Mouse (Mus musculus): ENCODE data around the gene Arhgdia.
"Not testable (repeated sequence)": the region's sequence is repeated elsewhere in the genome, so short reads cannot be mapped to it uniquely, and the experiment has no call there.

Gene Arhgdia

DNA sequence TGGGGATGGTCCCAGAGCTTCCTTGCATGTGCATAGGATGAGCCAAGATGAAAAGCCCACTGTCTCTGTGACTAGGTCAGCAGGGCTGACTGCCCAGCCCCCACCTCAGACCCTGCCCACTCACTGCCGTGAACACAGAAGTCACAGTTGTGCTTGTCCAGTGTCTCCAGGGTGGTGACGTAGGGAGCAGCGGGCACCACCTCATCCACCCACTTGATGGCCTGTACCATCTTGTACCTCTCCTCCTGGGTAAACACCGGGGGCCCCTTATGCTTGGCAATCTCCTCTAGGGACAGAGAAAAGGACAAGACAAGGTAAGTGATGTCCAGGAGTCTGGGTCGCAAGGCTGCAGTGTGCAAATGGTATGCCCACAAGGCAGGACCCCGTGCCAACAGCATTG, 33.7 kb upstream of the Arhgdia start:
- in situ Hi-C loops (cut with MboI, MseI) = no loop called here

DNA sequence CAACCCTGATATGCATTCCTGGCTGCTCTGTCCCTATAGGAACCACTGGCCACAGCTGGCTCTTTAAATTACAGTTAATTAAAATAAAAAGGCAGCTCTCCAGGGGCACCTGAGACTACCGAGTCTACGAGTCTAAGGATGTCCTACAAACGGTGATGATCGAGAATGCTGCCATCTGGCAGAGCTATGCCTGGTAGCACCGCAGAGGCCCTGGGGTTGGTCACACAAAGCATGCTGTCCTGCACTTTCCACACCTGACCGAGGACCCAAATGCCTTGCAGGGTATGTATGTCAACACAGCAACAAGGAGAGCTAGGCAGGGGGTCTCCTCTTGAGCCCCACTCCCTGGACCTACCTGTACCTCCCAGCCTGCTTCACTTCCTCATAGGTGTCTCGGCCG, 32.6 kb upstream of the Arhgdia start:
- in situ Hi-C loops (cut with MboI, MseI) = no loop called here

DNA sequence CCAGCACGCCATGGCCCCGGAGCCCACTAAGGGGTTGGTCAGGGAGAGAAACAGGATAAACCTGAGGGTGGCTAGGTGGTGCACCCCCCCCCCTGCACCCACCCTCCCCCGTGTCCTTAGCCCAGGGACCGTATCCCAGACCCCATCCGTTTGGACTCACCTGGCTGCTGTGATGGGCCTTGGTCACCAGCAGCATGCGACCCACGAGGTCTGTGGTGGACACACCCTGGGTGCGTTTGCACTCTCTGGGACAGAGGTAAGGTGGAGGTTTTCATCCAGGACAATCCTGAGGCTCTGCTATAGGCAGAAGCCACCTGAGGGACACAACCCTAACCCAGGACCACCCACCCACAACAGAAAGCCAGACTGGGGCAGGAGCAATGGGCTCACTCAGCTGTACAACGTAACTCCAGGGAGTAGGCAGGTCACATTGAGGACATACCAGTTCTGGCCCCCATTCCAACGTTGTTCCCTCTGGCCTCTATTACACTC, 32.1 kb upstream of the Arhgdia start:
- in situ Hi-C loops (cut with MboI, MseI) = no loop called here

DNA sequence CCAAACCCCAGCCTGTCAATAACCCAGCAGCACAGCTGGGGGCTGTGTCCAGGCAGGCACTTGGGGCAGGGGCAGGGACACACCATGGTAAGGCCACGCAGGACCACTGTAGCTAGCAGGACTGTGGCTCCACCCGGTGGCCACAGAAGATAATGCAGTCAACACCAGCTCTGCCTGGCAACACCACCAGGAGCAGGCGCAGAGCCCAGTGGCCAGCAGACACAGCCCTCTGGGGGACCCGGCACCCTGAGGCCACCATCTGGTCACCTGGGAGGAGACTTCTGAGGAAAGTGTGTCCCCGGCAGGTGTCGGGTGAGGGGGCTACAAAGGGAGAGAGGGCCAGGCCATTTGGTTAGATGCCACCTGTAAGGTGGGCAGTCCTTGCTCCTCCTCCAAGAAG, 31.3 kb upstream of the Arhgdia start:
- in situ Hi-C loops (cut with MboI, MseI) = no loop called here

DNA sequence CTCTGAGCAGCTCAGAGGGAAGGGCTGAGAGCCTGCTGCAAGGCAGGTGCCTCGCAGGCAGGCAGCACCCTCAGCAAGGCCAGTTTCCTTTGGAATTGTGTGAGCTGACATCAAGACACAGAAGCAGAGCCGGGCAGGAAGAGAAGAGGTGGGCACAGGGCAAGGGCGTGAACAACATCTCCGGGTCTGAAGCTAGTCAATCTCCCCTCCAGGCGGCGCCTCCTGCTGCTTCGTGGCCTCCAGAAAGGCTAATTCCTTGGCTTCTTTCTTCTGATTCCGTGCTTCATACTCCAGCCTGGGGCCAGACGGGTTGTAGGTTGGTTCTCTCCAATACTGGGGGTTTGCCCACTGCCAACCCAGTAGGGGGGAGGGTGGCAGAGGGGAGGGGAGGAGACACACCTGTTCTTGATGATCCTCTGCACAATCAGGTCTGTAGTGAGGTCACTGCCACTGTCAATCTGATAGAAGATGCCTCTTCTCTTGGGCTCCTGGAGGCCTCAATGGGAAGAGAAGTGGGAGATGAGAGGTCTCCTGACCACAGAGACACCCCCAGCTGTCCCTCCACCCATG, 29.1 kb upstream of the Arhgdia start:
- in situ Hi-C loops (cut with MboI, MseI) = no loop called here

DNA sequence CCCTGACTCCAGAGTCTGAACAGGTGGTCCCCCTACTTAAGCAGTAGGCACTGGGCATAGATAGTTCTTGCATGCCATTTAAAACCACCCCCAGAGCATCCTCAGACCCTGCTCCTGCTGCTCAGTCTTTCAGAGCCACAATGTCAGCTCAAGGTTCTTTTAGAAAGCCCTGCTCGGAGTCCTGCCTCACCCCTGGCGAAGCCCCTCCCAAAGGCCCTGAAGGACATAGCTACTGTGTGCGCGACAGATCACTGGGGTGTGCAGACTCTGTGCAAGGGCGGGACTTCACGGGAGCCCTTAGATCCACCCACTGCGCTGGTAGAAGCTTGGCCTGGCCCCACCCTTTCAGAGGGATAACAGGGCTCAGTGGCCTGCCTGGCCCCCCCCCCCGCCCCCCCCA, 27.8 kb upstream of the Arhgdia start:
- in situ Hi-C loops (cut with MboI, MseI) = no loop called here

DNA sequence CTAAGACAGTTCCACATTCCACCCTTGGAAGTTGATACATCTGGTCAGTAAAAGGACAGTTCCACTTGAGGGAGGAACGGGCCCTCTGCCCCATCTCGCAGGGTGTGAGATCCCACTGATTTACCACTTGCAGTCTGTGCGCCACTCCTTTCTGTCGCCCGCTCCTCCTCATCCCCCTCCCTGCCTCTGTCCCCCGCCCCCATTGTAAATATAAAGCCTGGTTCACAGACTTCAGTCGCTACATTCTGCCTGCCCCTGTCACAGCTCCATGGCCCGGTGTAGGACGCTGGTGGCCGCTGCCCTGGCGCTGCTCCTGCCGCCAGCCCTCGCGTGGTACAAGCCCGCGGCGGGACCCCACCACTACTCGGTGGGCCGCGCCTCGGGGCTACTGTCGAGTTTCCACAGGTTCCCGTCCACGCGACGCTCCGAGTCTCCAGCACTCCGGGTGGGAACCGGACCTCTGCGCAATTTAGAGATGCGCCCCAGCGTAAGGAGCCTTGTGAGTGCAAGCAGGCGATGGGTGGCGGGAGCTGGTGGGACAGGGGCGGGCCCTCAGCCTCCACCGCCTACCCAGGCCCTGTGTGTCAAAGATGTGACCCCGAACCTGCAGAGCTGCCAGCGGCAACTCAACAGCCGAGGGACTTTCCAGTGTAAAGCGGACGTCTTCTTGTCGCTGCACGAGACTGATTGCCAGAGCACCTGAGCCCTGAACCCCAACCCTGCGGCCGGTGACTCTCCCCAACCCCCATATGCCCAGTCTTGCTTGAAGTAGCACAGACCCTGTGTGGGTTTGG, 27.0 kb upstream of the Arhgdia start, which contains the start of gene Npb:
Gene Npb, plus strand, starts transcription at position 237 of the 794 bp plus-strand sequence.
- in situ Hi-C loops (cut with MboI, MseI) = no loop called here

DNA sequence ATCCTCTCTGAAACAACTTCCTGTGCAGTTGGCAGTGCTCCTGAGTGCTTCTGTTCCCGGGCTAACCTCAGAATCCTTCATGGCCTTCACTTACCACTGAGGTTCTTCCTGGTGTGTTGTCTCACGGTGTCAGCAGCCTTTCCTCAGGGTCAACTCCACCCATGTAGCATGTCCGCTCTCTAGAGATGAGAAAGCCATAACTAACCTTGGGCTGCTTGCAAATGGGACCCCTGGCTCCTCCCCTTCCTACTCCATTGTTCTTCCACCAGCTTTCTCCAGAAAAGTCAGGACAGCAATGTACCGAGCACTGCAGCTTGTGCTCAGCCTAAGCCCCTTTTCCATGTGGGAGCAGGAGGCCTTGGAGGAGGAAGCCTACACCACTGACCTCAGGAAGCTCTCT, 25.3 kb upstream of the Arhgdia start:
- in situ Hi-C loops (cut with MboI, MseI) = no loop called here

DNA sequence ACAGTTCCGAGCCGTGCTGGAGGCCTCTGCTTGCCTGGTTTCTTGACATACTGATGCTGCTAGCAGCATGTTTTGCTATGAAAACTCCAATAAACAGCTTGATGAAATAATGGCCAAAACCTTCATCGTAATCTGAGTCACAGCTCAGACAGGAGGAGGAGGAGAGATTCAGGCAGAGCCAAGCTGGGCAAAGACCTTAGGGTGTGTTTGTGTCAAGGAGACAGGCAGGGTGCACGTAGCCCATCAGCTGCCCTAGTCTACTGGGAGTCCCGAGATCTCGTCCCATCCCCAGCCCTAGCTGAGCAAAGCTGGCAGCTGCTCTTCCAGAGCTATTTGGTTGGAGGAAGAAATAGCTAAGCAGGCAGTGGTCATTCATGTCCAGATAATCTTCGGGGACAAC, 24.2 kb upstream of the Arhgdia start:
- in situ Hi-C loops (cut with MboI, MseI) = no loop called here

DNA sequence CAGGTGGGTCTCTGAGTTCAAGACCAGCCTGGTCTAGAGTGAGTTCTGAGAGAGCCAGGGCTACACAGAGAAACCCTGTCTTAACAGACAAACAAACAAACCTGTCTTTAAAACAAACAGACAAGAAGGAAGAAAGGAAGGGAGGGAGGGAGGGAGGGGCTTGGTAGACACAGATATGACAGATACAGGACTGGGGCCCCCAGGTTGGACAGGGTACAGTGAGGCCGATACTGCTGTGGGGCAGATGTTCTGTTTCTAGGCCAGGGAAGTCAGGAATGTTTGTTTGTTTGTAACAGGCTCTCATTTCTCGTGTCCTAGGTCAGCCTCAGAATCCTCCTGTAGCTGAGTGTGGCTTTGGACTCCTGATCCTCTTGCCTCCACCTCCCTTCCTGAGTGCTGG, 22.1 kb upstream of the Arhgdia start:
- in situ Hi-C loops (cut with MboI, MseI) = no loop called here

DNA sequence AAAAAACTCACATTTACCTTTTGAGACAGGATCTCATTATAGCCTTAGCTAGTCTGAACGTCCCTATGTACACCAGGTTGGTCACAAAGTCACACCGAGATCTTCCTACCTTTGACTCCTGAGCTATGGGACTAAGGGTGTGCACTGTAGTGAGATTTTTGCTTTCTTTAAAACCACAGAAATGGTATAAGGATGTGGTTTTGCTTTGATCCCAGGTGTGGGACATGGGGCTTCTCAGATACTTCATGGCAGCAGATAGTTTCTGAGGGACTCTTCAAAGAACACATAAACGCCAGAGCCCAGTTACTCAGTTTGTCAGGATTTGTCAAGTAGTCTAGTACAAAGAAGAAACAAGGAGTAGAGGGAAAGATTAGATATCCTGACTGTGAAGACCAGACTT, 19.3 kb upstream of the Arhgdia start:
- in situ Hi-C loops (cut with MboI, MseI) = no loop called here

DNA sequence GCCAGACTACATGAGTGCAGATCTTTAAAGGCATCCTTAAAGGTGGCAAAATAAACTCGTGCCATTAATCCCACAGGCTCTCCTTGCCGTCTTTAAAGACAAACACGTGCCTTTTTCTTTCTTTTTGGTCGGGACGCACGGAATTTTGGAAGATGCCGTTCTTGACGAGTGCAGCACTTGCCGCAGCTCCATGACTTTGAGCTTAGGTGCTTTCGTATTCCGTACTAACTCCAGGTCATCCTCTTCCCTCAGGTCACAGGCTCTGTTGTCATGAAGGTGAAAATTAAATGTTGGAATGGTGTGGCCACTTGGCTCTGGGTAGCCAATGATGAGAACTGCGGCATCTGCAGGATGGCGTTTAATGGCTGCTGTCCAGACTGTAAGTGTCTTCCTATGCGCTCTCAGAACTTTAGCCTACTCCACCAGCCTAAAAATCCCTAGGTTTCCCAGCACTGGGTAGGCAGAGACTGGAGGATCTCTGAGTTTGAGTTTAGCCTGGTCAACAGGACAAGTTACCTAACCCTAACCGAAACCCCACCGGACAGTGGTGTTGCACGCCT, 17.6 kb upstream of the Arhgdia start:
- in situ Hi-C loops (cut with MboI, MseI) = loop anchor here (10.0 kb wide), 1 partner anchor 196 kb away; the partner anchor contains the start of gene Dus1l

DNA sequence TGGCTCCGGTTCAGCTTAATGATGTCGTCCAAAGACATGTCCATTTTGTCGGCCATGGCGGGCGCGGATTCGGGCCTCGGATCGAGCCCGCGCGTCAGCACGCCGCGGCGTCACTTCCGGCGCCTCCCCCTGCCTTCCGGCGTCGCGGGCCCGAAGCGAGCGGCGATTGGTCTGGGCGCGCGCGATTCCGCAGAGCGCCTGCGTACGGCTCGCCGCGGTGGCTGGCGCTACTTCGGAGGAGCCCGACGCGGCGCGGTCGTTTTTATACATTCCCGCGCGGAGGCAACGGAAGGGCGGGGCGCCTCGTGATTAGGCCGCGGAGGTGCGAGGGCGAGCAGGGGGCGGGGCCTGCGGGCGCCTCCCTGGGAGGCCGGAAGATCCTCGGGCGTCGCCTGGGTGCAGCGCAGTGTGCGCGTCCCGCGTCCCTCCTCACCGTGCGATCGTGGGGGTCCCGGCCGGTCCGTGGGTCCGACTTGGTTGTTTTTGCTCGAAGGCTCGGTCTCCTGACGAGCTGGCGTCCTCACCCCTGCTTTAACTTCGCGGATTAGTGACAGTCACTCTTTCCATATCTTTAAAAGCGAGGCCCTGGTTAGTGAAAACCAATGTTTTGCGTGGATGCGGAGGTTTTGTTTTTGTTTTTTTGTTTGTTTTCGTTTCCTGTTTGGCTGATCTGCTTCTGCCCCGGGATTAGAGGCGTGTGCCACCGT, 17.0 kb upstream of the Arhgdia start, which contains the start of the genes Alyref and Anapc11:
Gene Alyref, minus strand, starts transcription at position 83 of the 707 bp plus-strand sequence.
Gene Anapc11, plus strand, starts transcription at position 139 of the 707 bp plus-strand sequence.
- in situ Hi-C loops (cut with MboI, MseI) = loop anchor here (10.0 kb wide), 1 partner anchor 196 kb away; the partner anchor contains the start of gene Dus1l

DNA sequence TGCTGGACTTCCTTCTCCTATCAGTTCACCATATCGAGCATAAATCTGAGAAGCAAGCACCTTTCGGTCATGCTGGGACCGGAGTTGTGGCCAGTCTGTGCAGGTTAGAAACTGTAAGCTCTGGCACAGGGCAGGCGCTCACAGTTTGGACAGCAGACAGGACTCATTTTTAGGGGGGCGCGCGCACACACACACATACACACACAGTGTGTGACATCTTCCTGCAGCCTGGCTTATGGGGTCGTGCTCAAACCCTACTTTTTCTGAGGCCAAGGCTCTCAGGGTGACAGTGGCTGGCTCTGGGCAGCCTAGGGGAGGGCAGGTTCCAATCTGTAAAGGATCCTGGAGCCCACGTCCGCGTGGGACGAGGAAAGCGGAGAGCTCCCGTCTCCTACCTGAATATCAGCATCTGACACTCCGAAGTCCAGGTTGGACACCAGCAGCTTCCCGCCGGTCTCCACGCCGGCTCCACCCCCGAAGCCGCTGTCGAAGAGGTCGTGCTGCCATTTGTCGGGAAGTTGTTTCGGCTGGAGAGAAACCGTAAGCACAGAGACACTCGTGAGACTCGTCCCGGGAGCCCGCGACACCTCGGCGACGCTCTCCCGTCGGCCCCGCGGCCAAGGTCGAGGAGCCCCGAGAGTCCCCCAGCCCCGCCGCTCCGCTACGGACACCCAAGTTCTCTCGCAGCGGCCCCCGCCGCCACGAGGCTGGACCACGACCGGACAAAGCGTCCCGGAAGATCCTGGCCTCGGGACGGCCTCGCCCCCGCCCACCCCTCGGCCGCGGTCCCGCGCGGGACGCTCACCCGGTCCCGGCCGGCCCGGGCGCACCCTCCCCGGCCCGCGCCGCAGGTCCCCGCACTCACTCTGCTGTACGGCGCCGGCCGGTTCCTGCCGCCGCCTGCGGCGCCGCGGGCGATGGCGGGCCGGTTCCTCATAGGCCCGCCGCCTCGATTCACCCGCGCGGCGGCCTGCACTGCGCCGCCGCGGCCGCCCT, 16.1 kb upstream of the Arhgdia start:
- in situ Hi-C loops (cut with MboI, MseI) = loop anchor here (10.0 kb wide), 1 partner anchor 197 kb away; the partner anchor contains the start of gene Dus1l

DNA sequence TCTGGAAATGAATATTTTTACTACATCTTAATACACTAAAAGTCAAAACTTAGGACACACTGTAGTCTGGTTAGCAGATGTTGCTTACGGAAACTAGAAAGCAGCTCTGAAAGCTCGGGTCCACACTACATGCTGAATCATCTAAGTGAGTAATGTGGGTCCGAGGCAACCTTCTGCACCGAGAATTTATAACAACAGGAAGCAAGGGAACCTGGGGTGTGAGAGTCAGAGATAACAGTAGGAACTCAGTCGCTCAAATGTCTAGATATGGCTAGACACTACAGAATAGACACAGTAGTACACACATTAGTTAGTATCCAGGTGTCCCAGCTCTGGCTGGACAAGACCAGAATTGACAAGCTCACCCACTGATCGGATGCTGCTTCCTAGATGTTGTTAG, 7.1 kb upstream of the Arhgdia start:
- in situ Hi-C loops (cut with MboI, MseI) = no loop called here

DNA sequence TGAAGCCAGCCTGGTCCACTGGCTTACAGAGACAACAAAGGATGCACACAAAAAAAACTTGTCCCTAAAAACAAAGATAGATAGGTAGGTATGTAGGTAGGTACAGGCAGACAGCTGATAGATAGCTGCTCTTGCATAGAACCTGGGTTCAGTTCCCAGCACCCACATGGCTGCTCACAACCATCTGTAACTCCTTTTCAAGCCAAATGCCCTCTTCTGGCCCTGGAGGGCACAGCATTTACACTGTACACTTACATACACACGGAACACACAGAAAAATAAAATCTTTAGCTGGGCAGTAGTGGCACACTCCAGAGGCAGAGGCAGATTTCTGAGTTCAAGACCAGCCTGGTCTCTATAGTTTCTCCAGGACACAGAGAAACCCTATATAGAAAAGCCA, 2.5 kb upstream of the Arhgdia start:
- in situ Hi-C loops (cut with MboI, MseI) = no loop called here

DNA sequence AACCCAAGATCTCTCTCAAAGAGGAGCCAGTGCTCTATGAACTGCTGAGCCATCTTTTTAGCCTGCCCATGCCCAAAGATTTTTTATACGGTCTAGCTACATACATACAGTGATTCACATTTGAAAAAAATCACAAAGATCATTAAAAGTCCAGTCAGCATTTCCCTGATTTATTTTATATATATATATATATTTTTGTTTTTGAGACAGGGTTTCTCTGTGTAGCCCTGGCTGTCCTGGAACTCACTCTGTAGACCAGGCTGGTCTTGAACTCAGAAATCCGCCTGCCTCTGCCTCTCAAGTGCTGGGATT, 1.5 kb upstream of the Arhgdia start:
- in situ Hi-C loops (cut with MboI, MseI) = not testable (repeated sequence)

DNA sequence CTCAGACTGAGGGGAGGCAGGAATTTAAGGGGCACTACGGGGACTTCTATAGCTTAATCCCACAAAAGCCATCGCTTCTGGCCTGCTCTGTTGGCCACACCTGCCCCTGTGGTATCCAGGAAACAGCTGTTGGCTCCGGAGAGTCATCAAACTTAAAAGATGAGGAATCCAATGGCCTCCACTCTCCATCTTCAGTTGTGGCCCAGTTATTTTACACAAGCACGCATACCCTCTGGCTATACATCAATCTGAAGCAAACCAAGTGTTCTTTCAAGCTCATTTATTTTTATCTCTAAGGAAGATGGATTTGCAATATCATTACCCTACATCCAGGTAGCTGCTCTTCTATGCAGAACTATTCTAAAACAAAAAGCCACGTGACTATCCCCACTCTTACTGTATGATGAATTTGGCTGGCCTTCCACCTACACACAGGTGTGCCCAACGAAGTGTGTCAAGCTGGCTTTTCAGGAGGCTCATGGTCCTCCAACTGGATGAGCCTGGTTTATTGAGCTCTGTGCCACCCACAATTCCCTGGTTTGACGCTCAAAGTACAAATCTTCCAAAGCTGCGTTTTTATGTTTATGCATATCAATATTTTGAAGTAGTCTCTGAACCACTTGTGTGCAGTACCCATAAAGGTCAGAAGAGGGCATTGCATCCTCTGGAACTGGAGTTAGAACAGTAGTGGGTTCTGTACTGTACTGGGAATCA, 1.0 kb upstream of the Arhgdia start:
- in situ Hi-C loops (cut with MboI, MseI) = no loop called here

DNA sequence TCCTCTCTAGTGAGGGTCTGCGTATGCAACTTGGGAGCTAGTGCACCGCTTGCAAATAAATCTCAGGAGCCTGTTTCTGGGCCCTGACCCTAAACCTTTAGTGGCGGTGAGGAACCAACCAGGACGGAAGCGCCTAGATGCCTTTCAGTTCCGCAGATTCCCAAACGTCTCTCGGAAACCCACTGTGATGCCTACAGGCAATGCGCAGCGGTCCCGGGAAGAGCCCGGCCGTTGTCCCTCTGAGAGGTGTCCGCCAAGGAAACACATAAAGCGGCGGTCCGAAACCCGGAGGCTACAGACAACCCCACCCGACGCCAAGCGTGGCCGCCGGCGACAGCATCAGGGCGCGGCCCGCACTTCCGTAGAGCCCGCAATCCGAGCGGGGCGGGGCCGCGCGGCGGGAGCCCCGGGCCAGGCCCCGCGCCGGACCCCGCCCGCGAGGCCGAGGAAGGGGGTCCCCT, 523 bp downstream of the Arhgdia start:
- in situ Hi-C loops (cut with MboI, MseI) = no loop called here

DNA sequence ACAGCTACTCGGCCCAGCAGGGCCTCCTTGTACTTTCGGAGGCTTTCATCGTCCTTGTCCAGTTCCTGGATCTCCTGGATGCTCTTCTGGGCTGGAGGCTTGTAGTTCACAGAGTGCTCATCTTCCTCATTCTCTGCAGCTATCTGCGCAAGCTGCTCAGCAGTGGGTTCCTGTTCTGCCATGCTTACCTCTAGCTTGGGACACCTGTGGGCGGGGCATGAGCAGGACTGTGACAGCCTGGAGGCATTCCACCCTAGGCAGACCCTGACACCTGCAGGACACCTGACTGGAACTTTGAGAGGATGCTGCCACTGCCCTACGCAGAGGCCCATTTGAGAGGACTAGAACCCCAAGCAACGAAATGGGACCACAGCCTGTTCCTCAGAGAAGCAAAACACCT, 1.2 kb downstream of the Arhgdia start:
- in situ Hi-C loops (cut with MboI, MseI) = no loop called here
